Mouse (Mus musculus) macrophage (primary cell): ENCODE measurements around the gene Arfrp1. TPM values are rescaled to one million over a fixed set of nuclear protein-coding genes. Genes with fewer than 3 reads are reported as not detected.

Source experiments
- H3K27ac ChIP-seq: fragments of 350-480 bp; formaldehyde crosslinking; 2 replicates; pipeline ENCODE4 v1.9.0; 2021
- H3K36me3 ChIP-seq: fragments of 350-480 bp; formaldehyde crosslinking; 2 replicates; pipeline ENCODE4 v1.9.0; 2021; ENCODE audit errors: inconsistent target
- H3K4me3 ChIP-seq: fragments of 350-480 bp; formaldehyde crosslinking; 2 replicates; pipeline ENCODE4 v1.9.0; 2021; ENCODE audit errors: inconsistent target
- H3K79me2 ChIP-seq: fragments of 350-480 bp; formaldehyde crosslinking; 2 replicates; pipeline ENCODE4 v1.9.0; 2021; ENCODE audit errors: inconsistent target
- WGBS: methylation state at CpG from one replicate; pipeline ENCODE4 v1.1.7; 2026; ENCODE audit warnings: inconsistent platforms; ENCODE audit not compliant: missing documents; 5-methylcytosine and 5-hydroxymethylcytosine counted together
- polyA plus RNA-seq: library from polyadenylated mRNA; stranded (reverse); fragments of 250-400 nt; gene quantifications from 3 replicates; pipeline ENCODE4 v1.2.4, GENCODE M21; 2018; ENCODE audit warnings: inconsistent platforms
- total RNA-seq, 78 experiments: library from RNA; depleted of rRNA; stranded (reverse); fragments of 250-400 nt; gene quantifications; 1 replicate in 9 of 78; 2 replicates in 24 of 78; 3 replicates in 43 of 78; 4 replicates in 2 of 78; pipeline ENCODE4 v1.2.4; 2018; ENCODE audit warnings: inconsistent platforms in 56 of 78

The Arfrp1 gene
- total RNA-seq (2018; cell fraction: chromatin; rRNA removed): 100 to 1,000 TPM in 16 of 26 experiments, 10 to 100 TPM in 10; 66.8 to 144 (median 110) TPM
- 10 to 100 TPM; 14.5 to 24.4 (median 18.9) TPM for total RNA-seq (2018; cell fraction: cytosol; rRNA removed)
- 100 to 1,000 TPM in 1 of 26 experiments, 10 to 100 TPM in 25; 47.0 to 106 (median 69.1) TPM for total RNA-seq (2018; cell fraction: nucleus; rRNA removed)
- polyA plus RNA-seq: 21.9 to 23.2 TPM (median 22.5 TPM) in 3 replicates

DNA sequence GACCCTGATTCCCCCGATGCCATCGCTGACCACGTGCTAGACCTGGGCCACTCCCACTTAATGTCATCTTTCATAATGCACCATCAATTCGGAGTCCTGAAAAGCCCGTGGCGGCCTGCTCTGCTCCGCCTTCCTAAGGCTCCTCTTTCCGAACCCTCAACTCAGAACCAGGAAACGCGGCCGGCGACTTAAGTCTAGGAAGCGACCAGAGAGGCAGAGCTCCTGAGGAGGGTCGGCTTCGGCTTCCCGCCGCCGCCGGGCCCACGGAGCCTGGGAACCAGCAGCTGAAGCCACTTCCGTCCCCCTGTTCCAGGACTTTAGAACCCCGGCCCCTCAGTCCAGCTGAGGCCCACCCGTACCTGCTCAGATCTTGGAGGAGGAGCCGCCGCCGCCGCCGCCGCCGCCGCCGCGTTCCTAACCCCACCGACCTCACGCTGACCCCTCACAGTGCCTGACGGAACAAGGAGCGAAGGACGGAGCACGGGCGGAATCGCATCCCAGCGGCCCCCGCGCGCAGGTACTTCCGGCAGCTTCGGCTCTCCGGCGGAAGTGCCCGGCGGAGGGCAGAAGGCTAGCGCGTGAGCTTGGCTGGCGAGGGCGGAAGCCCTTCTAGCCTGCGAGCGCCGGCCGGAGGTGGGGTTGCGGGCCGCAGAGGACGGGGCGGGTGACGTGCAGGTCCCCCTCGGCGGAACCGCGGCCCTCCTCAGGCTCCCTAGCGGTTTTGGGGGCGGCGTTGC lies at the start of gene Arfrp1, which contains the start of gene Zgpat:
TSS of gene Arfrp1 (minus strand) at position 545 of the 737 bp plus-strand sequence.
TSS of gene Zgpat (plus strand) at position 69 of the 737 bp plus-strand sequence.
- peak within 1 kb of the TSS; percentile 84 for H3K4me3 ChIP-seq
- peaks cover 38% of the 10 kb centered on the region for H3K36me3 ChIP-seq
- H3K79me2 ChIP-seq: peaks cover 66% of the 10 kb centered on the region
- WGBS: 2% methylated on average over 64 of the region's 71 CpGs
- peak within 1 kb of the TSS; percentile 58 for H3K27ac ChIP-seq

DNA sequence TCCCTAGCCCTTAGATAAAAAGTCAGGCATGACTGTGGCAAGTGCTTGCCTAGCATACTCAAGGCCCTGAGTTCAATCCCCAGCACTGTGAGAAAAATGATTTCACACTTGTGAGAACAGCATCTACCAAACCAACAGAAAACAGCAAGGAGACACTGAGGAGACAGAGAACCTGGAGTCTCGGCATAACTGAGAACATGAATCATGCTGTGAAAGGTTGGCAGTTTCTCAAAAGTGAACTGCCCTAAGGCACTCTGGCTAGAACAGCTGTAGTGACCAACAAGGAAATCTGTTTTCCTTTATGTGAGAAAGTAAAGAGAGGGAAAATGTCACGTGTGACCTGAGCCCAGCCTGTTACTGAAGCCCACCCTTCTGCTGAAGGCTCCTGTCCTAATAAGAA lies 47.9 kb upstream of the Arfrp1 start:
- no peaks in the 10 kb centered on the region for H3K36me3 ChIP-seq

DNA sequence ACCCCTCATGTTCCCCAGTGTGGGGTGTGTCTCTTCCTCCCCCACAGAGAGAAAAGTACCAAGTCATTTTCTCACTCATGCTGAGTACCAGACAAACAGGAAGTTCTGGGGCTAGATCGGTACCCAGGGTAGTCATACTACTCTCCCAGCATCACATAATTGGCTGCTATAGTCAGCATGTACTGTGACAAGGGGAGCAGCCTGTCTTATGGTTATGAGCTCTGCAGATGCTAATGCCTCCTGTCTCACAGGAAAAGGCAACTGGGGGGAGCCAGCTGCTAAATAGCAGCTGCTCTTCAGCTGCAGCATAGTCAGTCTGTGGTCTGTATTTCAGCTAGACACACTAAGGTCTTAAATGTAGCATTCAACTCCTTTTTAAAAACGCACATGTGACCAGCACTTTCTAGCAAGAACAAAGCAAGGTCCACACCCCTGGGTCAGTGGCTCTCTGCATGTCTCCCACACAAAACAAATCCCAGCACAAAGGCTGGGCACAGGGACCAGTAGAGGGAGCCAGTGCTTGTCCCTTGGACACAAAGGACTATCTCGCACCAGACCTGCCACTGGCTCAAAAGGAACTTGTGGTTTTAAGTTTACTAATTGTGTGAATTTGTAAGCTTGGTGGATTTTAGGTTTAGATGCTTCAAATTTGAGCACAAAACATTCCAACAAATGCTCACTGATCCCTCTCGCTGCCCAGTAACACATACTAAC lies 45.7 kb upstream of the Arfrp1 start:
- WGBS: 9% methylated on average over 4 of the region's 4 CpGs
- H3K27ac ChIP-seq: no peak overlapping the region
- no peaks in the 10 kb centered on the region for H3K36me3 ChIP-seq
- H3K4me3 ChIP-seq: no peak overlapping the region
- no peaks in the 10 kb centered on the region for H3K79me2 ChIP-seq

More for the DNA sequence above, 47.9 kb upstream of the Arfrp1 start:
- no peak overlapping the region for H3K27ac ChIP-seq
- H3K4me3 ChIP-seq: no peak overlapping the region
- H3K79me2 ChIP-seq: no peaks in the 10 kb centered on the region
- 61% methylated on average over 2 of the region's 2 CpGs for WGBS

DNA sequence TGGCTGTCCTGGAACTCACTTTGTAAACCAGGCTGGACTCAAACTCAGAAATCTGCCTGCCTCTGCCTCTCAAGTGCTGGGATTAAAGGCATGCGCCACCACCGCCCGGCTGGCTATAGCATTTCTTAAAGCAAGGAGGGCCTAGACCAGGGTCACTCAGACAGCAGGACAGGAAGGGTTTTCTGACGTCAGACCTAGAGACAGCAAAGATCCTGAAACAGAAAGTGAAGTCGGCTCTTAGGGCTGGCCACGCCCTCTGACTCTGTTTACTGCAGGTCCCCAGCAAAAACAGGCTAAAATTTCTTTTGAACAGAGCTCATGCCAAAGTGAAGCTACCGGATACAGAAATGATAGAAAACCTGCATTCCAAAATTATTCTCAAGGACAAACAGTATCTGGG lies 44.4 kb upstream of the Arfrp1 start:
- no peaks in the 10 kb centered on the region for H3K79me2 ChIP-seq
- H3K4me3 ChIP-seq: no peak overlapping the region
- no peak overlapping the region for H3K27ac ChIP-seq
- no peaks in the 10 kb centered on the region for H3K36me3 ChIP-seq
- 71% methylated on average over 7 of the region's 7 CpGs for WGBS

DNA sequence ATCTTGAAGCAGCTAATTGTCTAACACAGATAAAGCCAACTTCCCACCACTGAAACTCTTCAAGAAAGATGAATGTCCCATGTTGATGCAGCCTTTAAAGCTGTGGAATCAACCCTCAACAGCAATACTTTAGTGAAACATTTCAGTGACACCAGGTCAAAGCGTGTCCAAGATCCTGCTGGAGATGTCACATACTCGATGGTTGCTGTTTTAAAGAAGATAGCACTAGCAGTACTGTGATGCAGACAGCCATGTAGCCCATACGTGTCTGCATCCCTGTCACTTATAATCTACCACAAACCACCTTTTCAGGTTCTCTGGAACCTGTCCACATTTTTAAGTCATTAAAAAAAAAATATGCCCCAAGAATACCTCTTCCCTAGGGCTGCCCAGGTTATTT lies 38.5 kb upstream of the Arfrp1 start:
- no peaks in the 10 kb centered on the region for H3K79me2 ChIP-seq
- no peak overlapping the region for H3K27ac ChIP-seq
- 97% methylated on average over 3 of the region's 3 CpGs for WGBS
- no peaks in the 10 kb centered on the region for H3K36me3 ChIP-seq
- no peak overlapping the region for H3K4me3 ChIP-seq

DNA sequence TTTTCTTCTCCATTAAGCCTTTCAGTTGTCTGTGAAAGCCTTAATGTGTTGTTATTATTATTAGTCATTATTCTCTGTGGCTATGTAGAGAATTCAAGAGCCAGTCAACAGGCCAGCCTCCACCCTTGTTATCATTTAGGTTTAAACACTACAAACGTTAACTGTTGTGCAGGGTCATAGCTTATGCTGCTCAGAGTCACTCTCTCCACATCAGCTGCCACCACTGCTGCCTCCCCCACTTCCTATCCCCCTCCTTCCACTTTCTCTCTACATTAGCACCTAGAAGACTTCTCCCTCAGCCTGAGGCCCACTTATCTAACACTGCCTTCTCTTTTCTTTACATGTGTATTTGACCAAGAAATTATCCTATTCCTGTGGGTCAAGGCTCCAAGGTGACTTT lies 36.3 kb upstream of the Arfrp1 start:
- no peak overlapping the region for H3K4me3 ChIP-seq
- no peaks in the 10 kb centered on the region for H3K79me2 ChIP-seq
- WGBS: 5% methylated on average over 1 of the region's 1 CpGs
- no peak overlapping the region for H3K27ac ChIP-seq
- H3K36me3 ChIP-seq: no peaks in the 10 kb centered on the region

DNA sequence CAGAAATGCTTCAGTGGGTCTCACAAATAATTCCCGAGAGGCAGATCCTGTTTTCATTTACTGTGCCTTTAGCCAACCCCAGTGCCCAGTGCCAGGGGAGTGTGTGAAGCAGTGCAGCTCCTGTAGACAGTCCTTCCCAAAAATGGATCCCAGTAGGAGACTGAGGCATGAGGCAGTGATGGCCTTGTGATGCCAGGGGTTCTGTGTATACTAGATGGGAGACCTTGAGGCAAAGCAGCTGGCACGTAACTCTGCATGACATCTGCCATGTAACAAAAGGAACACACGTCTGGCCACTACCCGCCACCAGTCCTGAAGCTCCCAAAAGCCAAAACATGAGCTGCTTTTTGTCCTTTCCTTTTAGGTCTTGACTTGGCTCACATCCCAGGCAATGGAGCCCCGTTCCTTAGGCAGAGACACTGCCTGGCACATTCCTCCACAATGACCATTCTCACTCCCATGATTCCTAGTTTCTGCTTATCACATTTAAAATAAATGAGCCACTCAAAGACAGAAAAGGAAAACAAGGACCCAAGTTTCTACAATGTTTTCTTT lies 32.1 kb upstream of the Arfrp1 start:
- H3K27ac ChIP-seq: no peak overlapping the region
- H3K36me3 ChIP-seq: no peaks in the 10 kb centered on the region
- 85% methylated on average over 5 of the region's 5 CpGs for WGBS
- no peak overlapping the region for H3K4me3 ChIP-seq
- H3K79me2 ChIP-seq: no peaks in the 10 kb centered on the region

DNA sequence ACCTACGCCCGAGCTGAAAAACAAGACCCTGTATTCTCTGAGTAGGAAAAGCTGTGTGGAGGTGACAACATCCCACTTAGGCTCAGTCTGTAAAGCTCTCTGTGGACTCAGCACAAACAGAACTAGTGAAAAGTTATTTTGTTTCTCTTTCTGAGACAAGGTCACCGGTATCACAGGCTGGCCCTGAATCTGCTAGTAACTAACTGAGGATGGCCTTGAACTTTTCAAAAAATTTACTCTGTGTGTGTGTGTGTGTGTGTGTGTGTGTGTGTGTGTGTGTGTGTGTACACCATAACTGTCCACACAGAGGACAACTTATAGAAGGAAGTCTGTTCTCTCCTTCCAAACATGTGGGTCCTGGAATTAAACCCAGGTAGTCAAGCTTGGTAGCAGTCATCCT lies 28.9 kb upstream of the Arfrp1 start:
- Histone ChIP-seq H3K27ac (no peak overlapping the region), H3K79me2 (no peaks in the 10 kb centered on the region), H3K36me3 (no peaks in the 10 kb centered on the region), H3K4me3 (no peak overlapping the region)
- 93% methylated on average over 3 of the region's 3 CpGs for WGBS

DNA sequence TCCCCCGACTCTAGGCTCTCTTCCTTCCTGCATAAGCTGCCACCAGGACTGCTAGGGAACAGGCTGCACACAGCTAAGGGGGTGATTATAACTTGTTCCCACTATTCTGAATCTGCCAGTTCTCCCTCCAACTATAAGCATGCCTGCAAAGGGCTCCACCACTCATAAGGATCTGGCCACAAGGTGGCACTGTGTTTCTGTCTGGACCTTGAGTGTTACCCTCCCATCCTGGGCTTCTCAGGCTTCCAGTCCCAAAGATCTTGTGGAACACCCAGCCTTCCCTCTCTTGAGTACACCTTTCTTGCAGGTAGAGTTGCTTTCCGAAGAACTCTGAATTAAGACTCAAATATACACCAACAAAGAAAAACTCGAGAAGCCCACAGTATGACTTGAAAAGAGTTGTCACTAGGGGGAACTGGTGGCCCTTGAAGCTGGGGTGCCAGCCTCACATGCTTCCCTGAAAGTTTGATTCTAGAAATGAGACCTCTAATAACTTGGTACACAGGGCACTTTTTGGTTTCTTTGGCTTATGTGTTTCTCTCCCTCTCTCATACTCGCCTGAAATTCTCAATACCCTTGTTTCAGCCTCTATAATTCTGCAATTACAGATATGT lies 27.5 kb upstream of the Arfrp1 start:
- 30% methylated on average over 4 of the region's 4 CpGs for whole genome bisulfite sequencing
- no peak overlapping the region for H3K27ac ChIP-seq
- no peaks in the 10 kb centered on the region for H3K79me2 ChIP-seq
- no peaks in the 10 kb centered on the region for H3K36me3 ChIP-seq
- no peak overlapping the region for H3K4me3 ChIP-seq

DNA sequence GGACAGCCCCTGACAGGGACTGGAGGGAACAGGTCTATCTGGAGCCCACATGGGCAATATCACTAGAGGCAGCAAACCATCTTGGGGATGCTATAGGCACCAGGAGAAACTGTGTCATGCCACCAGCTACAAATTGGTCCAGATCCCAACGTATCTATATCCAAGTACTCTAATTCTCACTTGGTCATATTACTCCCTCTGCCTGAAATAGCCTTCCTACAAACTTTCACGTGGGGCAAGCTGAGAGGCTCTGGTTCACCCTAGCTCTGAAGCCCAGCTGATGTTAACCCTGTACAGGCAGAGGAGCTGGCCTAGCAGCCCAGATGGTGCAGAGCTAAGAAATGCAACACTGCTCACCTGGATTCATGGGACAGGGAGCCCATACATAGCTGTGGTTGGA lies 26.3 kb upstream of the Arfrp1 start:
- Histone ChIP-seq H3K27ac (no peak overlapping the region), H3K79me2 (no peaks in the 10 kb centered on the region), H3K4me3 (no peak overlapping the region), H3K36me3 (no peaks in the 10 kb centered on the region)
- 81% methylated on average over 2 of the region's 2 CpGs for WGBS

DNA sequence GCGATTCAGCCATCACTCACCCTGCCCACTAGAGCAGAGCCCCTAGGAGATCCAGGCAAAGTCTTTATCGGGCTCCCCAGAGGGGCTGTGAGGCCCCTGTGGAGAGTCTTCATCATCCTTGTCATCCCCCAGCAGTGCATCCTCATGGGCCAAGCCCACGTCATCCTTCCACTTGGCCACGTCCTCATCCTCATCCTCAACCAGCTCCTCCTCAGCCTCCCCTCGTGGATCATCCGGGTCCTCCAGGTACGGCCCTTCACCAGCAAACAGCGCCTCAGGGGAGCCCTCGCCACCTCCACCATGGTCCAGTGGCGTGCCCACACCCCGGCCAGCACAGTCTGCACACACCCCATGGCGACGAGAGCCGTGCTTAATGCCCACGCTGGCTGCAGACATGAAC lies 25.8 kb upstream of the Arfrp1 start:
- no peaks in the 10 kb centered on the region for H3K36me3 ChIP-seq
- no peaks in the 10 kb centered on the region for H3K79me2 ChIP-seq
- no peak overlapping the region for H3K4me3 ChIP-seq
- H3K27ac ChIP-seq: no peak overlapping the region
- WGBS: 90% methylated on average over 13 of the region's 15 CpGs

DNA sequence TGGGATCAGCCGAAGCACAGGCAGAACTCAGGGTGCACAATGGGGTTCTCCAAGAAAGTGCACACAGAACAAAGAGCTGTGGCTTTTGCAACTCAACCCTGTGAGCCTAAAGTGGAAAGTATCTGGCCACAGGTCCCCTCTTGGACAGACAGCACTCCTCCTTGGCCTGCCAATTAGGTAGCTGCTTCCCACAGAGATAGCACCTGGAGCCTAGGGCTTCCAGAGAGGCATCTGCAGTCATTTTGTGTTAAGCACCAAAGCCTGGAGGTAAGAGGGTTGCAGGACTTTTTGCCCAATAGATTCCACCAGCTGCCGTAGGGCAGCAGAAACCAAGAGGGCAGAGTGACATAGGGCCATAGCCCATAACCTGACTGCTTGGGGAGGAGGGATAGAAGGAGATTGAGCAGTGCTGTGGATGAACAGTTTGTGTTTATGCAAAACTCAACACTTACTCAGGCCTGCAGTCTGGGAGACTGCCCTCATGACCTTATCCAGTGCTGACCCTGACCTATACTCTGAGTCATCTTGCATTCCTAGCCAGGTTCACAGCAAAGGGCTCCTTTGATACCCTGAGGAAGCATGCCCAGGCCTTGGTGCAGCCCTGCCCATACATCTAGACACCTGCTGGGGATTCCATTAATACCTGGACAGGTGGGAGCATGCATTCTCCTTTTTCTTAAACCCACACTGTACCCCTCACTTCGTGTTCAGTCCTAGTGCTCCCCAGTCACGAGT lies 25.1 kb upstream of the Arfrp1 start:
- no peak overlapping the region for H3K4me3 ChIP-seq
- no peak overlapping the region for H3K27ac ChIP-seq
- WGBS: 84% methylated on average over 4 of the region's 4 CpGs
- H3K36me3 ChIP-seq: 0 out of 2 replicates have a peak, but pooled peaks cover 5% of the 10 kb centered on the region
- H3K79me2 ChIP-seq: no peaks in the 10 kb centered on the region

DNA sequence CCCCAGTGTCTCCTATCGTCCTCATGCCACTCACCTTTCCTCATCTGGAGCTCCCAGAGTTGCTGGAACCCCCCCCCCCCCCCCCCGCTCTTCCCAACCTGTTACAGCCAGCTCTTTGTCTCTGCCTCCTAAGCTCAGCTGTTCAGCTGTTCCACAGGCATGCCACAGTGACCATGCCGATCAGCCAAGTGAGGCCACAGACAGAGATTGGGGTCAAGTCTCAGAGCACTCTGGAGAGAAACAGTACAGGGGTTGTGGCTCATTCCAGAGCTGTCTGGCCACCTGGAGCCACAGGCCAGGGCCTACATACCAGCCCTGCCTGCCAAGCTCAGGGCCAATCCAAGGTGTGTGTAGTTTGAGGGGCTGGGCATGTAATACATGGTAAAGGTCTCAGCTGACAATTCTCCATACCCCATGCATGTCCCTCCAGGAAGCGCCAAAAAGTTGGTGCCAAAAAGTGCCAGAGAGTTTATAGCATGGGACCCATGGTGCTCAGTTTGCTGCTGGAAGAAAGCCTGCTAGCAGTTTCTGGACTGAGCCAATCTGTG lies 21.5 kb upstream of the Arfrp1 start:
- peaks cover 20% of the 10 kb centered on the region for H3K36me3 ChIP-seq
- WGBS: 84% methylated on average over 4 of the region's 4 CpGs
- no peaks in the 10 kb centered on the region for H3K79me2 ChIP-seq
- H3K27ac ChIP-seq: no peak overlapping the region
- H3K4me3 ChIP-seq: no peak overlapping the region

DNA sequence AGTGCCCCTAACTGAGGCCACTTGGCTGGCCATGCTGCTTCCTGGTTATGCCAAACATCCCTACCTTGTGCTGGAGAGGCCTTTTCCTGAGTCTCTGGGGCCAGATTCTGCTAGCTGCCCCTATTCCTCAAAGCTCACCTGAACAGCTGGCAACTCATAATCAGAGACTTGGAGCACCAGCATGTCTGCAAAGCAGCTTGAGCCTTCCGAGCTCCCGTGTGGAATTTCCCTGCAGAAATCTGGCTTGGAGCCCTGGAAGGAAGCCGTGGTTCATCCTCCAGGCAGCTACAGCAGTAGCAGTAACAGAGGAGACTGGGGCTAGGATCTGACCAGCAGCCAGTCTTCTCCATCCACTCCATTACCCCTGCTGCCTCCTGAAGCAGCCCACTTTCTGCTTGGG lies 20.7 kb upstream of the Arfrp1 start:
- Histone ChIP-seq H3K4me3 (no peak overlapping the region), H3K79me2 (no peaks in the 10 kb centered on the region), H3K36me3 (peaks cover 28% of the 10 kb centered on the region), H3K27ac (no peak overlapping the region)
- WGBS: 100% methylated on average over 3 of the region's 3 CpGs
